Mouse (Mus musculus) liver, embryonic 14.5 days (tissue): ENCODE measurements around the gene Tex38.

Source experiments
- CTCF ChIP-seq: IDR thresholded peaks from 2 replicates; pipeline ENCODE4 v1.5.1; 2016; ENCODE audit warnings: antibody characterized with exemption, low read depth, control low read depth
- EP300 ChIP-seq: IDR thresholded peaks from 2 replicates; pipeline ENCODE4 v1.6.1; 2016; ENCODE audit warnings: antibody characterized with exemption, low read depth

DNA sequence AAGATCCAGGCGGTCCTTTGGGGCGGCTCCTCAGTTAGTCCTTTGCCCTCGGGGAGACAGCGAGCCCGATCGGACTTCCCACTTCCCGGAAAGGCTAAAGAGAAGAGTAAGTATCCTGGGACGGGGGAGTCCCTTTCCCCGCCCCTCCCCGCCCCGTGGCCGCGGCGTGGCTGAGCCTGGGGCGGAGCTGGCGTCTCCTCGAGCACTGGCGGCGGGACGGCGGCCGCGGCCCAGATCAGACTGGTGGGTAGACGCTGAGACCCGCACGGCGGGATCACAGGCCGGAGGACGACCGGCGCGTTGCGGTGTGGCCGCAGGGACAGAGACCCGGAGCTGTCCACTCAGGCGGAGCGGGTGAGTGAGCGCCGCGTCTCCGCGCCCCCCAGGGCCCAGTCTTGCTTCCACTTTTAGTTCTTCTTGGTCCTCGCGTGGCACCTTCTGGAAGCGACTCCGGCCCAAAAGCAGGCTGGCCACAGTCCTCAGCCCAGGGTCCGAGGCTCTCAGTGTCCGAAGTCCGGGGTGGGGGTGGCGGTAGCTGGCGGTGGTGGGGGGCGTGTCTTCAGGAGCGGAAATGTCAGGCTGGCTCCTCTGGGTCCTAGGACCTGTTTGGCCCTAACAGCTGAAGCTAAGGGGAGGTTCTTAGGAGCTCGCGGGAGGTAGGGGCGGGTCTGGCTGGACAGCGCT, 47.2 kb upstream of the Tex38 start, which contains the start of gene Mob3c:
- TF ChIP-seq CTCF = no peak; the same call in 1 of the 2 replicates
- TF ChIP-seq EP300 = no peak
